Mouse (Mus musculus): ENCODE measurements around the gene Tnfsf13b. TPM values are rescaled to one million over a fixed set of nuclear protein-coding genes. Genes with fewer than 3 reads are reported as not detected.

Tnfsf13b gene
- polyA plus RNA-seq (2012; rRNA removed): 1.1 and 1.7 TPM in 2 replicates

GRCm38 (mm10) chr8:10006156-10006985 is at the start of gene Tnfsf13b:
Gene Tnfsf13b (plus strand): TSS chr8:10006467.
- Histone ChIP-seq H3K4me3 (ENCODE audit: insufficient read depth, low read length) (peak within 1 kb of the TSS; percentile 20), H3K4me1 (ENCODE audit: control insufficient read depth, insufficient read depth, low read length) (no peaks in the 10 kb centered on the region), H3K27ac (ENCODE audit: insufficient read depth, low read length) (no peak within 1 kb of the TSS)
- TF ChIP-seq POLR2A (IDR thresholded peaks at IDR 0.05; ENCODE audit: extremely low read depth, insufficient read depth, low read length) (no peak), CTCF (IDR thresholded peaks at IDR 0.05; ENCODE audit: extremely low read depth, insufficient read depth, low read length) (no peak)

DNA sequence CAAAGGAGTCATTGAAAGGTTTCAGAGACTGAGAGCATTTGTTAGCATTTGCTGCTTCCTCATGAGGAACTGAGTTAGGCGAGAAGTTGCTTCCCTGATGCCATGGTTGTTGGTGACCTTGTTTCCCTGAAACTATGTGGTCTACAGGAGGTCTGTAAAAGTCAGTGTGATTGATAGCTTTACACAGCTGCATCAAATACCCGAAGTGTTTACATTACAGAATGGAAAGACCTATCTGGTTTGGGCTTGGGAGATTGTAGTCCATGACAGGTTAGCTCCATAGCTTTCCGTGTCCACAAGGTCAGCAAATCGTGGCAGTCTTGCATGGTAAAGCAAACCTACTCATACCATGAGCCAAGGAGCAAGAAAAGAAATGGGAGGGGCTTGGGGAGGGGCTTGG is 47.9 kb upstream of the Tnfsf13b start:
- H3K27ac ChIP-seq (ENCODE audit: insufficient read depth, low read length): no peak overlapping the region
- H3K4me1 ChIP-seq (ENCODE audit: control insufficient read depth, insufficient read depth, low read length): no peaks in the 10 kb centered on the region
- no peak for TF ChIP-seq POLR2A (IDR thresholded peaks at IDR 0.05; ENCODE audit: extremely low read depth, insufficient read depth, low read length)
- no peak for TF ChIP-seq CTCF (IDR thresholded peaks at IDR 0.05; ENCODE audit: extremely low read depth, insufficient read depth, low read length)
- no peak overlapping the region for H3K4me3 ChIP-seq (ENCODE audit: insufficient read depth, low read length)

GRCm38 (mm10) chr8:9959919-9960318 is 46.3 kb upstream of the Tnfsf13b start:
- Histone ChIP-seq H3K27ac (ENCODE audit: insufficient read depth, low read length) (no peak overlapping the region), H3K4me3 (ENCODE audit: insufficient read depth, low read length) (no peak overlapping the region), H3K4me1 (ENCODE audit: control insufficient read depth, insufficient read depth, low read length) (no peaks in the 10 kb centered on the region)
- TF ChIP-seq CTCF (IDR thresholded peaks at IDR 0.05; ENCODE audit: extremely low read depth, insufficient read depth, low read length): no peak

DNA sequence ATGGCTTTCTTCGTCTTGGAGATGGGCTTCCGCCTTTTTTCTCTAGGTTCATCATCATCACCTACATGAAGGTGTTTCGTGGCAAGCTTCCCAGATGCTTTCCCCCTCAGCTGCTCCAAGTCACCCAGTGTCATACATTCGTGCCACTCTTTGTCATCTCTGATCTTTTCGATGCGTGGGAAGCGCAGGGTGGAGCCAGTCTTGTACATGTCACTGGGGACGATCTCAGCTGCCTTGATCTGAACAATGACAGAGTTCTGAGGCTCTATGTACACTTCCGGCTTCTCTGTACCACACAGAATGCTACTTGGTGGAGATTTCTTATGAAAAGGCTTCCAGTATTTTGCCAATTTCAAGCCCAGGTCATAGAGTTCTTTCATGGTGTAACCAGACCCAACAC is 34.4 kb upstream of the Tnfsf13b start:
- Histone ChIP-seq H3K27ac (ENCODE audit: insufficient read depth, low read length) (no peak overlapping the region), H3K4me1 (ENCODE audit: control insufficient read depth, insufficient read depth, low read length) (peaks cover 1% of the 10 kb centered on the region; the same call in 1 of the 2 replicates)

DNA sequence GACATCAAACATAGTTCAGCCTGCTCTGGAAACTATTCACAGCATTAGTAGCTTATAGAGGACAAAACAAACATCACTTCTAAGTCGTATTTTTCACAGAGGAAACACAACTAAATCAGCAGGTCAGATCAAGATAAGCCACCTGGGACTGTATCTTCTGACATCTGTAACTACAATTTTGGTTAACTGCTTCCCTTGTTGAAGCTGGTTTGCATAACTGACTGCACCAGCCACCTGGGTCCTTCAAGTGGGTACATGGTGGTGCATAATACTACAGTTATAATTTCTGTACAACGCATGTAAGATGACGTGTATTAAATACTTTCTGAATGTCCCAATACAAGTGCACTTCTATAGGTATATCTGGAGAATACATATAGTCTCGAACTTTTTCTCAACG is 31.0 kb upstream of the Tnfsf13b start:
- Histone ChIP-seq H3K27ac (ENCODE audit: insufficient read depth, low read length) (no peak overlapping the region), H3K4me3 (ENCODE audit: insufficient read depth, low read length) (peak overlapping the region; percentile 74; the same call in 1 of the 2 replicates), H3K4me1 (ENCODE audit: control insufficient read depth, insufficient read depth, low read length) (peaks cover 13% of the 10 kb centered on the region)
- TF ChIP-seq POLR2A (IDR thresholded peaks at IDR 0.05; ENCODE audit: extremely low read depth, insufficient read depth, low read length): no peak
- TF ChIP-seq CTCF (IDR thresholded peaks at IDR 0.05; ENCODE audit: extremely low read depth, insufficient read depth, low read length): no peak

More for the DNA sequence above, 34.4 kb upstream of the Tnfsf13b start:
- H3K4me3 ChIP-seq (ENCODE audit: insufficient read depth, low read length): no peak overlapping the region
- TF ChIP-seq POLR2A (IDR thresholded peaks at IDR 0.05; ENCODE audit: extremely low read depth, insufficient read depth, low read length) (no peak), CTCF (IDR thresholded peaks at IDR 0.05; ENCODE audit: extremely low read depth, insufficient read depth, low read length) (no peak)

DNA sequence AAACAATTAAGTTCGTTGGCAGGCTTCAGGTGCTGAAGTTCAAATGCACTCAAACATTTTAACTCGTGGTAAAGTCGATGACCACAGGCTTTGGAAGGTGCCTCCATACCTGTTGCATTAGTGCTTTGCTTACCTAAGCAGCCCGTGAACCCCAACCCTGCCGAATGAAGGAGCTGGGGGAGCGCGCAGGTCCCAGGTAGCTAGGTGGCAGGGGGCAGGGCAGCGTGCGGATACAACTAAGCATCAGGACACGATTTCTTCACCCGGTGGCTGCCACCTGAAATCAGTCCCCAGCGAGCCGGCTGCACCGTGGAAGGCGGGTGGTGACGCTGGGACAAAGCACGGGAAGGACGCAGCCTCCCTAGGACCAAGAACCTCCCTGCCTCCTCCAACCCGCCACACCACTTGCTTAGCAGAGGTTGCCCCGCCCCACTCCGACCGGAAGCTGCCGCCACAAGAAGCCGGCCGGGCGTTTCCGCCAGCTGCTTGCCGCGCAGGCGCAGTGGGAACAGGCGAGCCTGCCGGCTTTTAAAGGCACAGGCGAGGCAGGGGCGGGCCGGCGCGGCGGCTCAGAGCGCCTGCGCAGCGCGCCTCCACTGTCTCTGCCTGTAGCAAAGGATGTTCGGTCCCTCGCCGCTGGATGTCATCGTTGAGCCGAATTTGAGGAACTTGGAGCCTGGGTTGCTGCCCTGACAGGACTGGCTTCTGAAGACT is 30.2 kb upstream of the Tnfsf13b start:
- H3K27ac ChIP-seq (ENCODE audit: insufficient read depth, low read length): no peak overlapping the region
- peaks cover 13% of the 10 kb centered on the region for H3K4me1 ChIP-seq (ENCODE audit: control insufficient read depth, insufficient read depth, low read length)
- H3K4me3 ChIP-seq (ENCODE audit: insufficient read depth, low read length): peak overlapping the region; percentile 74
- peak; percentile 80 for TF ChIP-seq CTCF (IDR thresholded peaks at IDR 0.05; ENCODE audit: extremely low read depth, insufficient read depth, low read length)
- peak; percentile 69 for TF ChIP-seq POLR2A (IDR thresholded peaks at IDR 0.05; ENCODE audit: extremely low read depth, insufficient read depth, low read length)

- Histone ChIP-seq H3K4me3 (ENCODE audit: insufficient read depth, low read length) (peak overlapping the region; percentile 91; the same call in 1 of the 2 replicates), H3K4me1 (ENCODE audit: control insufficient read depth, insufficient read depth, low read length) (peaks cover 13% of the 10 kb centered on the region), H3K27ac (ENCODE audit: insufficient read depth, low read length) (no peak overlapping the region)
- TF ChIP-seq POLR2A (IDR thresholded peaks at IDR 0.05; ENCODE audit: extremely low read depth, insufficient read depth, low read length) (no peak), CTCF (IDR thresholded peaks at IDR 0.05; ENCODE audit: extremely low read depth, insufficient read depth, low read length) (no peak)
Measured at GRCm38 (mm10) chr8:9977016-9977415, 29.3 kb upstream of the Tnfsf13b start.

DNA sequence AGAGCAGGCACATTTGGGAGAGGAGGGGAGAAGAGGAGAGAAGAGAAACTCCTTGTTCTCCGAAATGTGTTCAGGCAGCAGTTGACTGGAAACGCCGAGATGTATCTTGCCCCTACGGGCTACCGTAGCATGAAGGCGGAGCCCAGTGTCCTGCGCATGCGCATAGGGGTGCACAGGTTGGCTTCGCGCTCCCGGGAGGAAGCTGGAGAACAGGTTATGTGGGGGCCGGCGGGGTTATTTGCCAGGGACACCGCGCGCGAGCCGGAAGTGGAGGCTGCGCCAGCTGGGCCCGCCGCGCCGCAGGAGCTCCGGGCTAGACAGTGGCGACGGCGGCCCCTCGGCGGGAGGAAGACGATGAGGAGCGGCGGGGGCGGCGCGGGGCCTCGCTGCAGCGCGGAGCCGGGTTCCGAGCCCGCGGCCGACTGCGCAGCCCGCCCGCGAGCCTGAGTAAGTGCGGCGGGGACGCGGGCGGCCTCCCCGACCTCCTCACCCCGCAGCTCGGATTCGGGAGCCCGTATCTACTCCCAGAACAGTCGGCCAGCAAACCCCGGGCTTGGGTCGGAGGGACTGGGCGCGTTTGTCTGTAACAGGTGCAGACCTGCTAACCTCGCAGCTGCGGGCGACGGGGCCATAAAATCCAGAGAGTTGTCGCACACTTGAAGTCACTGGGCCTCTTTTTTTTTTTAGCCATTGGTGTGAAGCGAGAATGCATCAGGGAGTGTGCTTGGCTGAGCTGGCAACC is 28.5 kb upstream of the Tnfsf13b start, which contains the start of the genes Lig4 and Abhd13:
Gene Lig4, minus strand, starts transcription at position 114 of the 742 bp plus-strand sequence.
Gene Abhd13, plus strand, starts transcription at position 135 of the 742 bp plus-strand sequence.
- 0 out of 2 replicates have a peak within 1 kb of the TSS, but pooled peaks have one; percentile 44 for H3K27ac ChIP-seq (ENCODE audit: insufficient read depth, low read length)
- peaks cover 13% of the 10 kb centered on the region for H3K4me1 ChIP-seq (ENCODE audit: control insufficient read depth, insufficient read depth, low read length)
- TF ChIP-seq POLR2A (IDR thresholded peaks at IDR 0.05; ENCODE audit: extremely low read depth, insufficient read depth, low read length) (peak; percentile 72; the same call in 1 of the 2 replicates), CTCF (IDR thresholded peaks at IDR 0.05; ENCODE audit: extremely low read depth, insufficient read depth, low read length) (no peak)
- H3K4me3 ChIP-seq (ENCODE audit: insufficient read depth, low read length): peak within 1 kb of the TSS; percentile 91

Data from cortical plate, adult 2 months (tissue).